Mouse (Mus musculus) heart, embryonic 13.5 days (tissue): ENCODE data around the gene Gm17555. TPM values are rescaled to one million over a fixed set of nuclear protein-coding genes. Genes with fewer than 3 reads are reported as not detected.

Experiments
- ATAC-seq: fragments of 200-750 bp; cut with Nextera tagmentation; 2 replicates; pipeline ENCODE4 v1.8.0; 2017; ENCODE audit warnings: moderate TSS enrichment; ENCODE audit not compliant: insufficient number of reproducible peaks, low FRiP score, low TSS enrichment; ENCODE audit errors: extremely low read depth
- H3K27ac ChIP-seq: fragments of 300-500 bp; sonication (generic); replicated peaks from 2 replicates; pipeline ENCODE4 v1.5.1; 2015; ENCODE audit warnings: moderate library complexity, mild to moderate bottlenecking, inconsistent platforms
- H3K27me3 ChIP-seq: fragments of 300-500 bp; sonication (generic); replicated peaks from 2 replicates; pipeline ENCODE4 v1.6.1; 2015; ENCODE audit warnings: mild to moderate bottlenecking, inconsistent platforms
- H3K36me3 ChIP-seq: fragments of 300-500 bp; sonication (generic); 2 replicates; pipeline ENCODE4 v1.6.1; 2015; ENCODE audit warnings: mild to moderate bottlenecking, inconsistent platforms
- H3K4me1 ChIP-seq: fragments of 300-500 bp; sonication (generic); 2 replicates; pipeline ENCODE4 v1.6.1; 2015; ENCODE audit warnings: inconsistent platforms
- H3K4me2 ChIP-seq: fragments of 300-500 bp; sonication (generic); 2 replicates; pipeline ENCODE4 v1.6.1; 2015; ENCODE audit warnings: inconsistent platforms, mild to moderate bottlenecking, moderate library complexity
- H3K4me3 ChIP-seq: fragments of 300-500 bp; sonication (generic); 2 replicates; pipeline ENCODE4 v1.5.1; 2015; ENCODE audit warnings: moderate library complexity, mild to moderate bottlenecking, inconsistent platforms
- H3K9ac ChIP-seq: fragments of 300-500 bp; sonication (generic); 2 replicates; pipeline ENCODE4 v1.6.1; 2015; ENCODE audit warnings: inconsistent platforms, mild to moderate bottlenecking, moderate library complexity
- H3K9me3 ChIP-seq: fragments of 300-500 bp; sonication (generic); 2 replicates; pipeline ENCODE4 v1.6.1; 2016; ENCODE audit warnings: inconsistent platforms
- WGBS: fragments of 180-500 bp; shearing (Covaris S2); methylation state at CpG from one replicate; pipeline ENCODE4 v1.1.7; 2015; ENCODE audit warnings: mixed read lengths; 5-methylcytosine and 5-hydroxymethylcytosine counted together
- polyA plus RNA-seq: library from polyadenylated mRNA; unstranded; fragments of >200 nt; fragmentation: Nextera tagmentation; extraction: Ambion mirVana; gene quantifications from 2 replicates; pipeline ENCODE4 v1.2.1, GENCODE M21; 2015

Gm17555 gene
- polyA plus RNA-seq, 1 experiment from 2014 or later: not detected

- H3K9ac ChIP-seq: no peak overlapping the region
- H3K9me3 ChIP-seq: no peaks in the 10 kb centered on the region; the same call in 1 of the 2 replicates
- H3K4me1 ChIP-seq: no peaks in the 10 kb centered on the region
- WGBS: 65% methylated on average over 1 of the region's 1 CpGs
- H3K27me3 ChIP-seq: no peaks in the 10 kb centered on the region
- H3K4me3 ChIP-seq: no peak overlapping the region
- no peak overlapping the region for H3K4me2 ChIP-seq
- H3K36me3 ChIP-seq: no peaks in the 10 kb centered on the region
- H3K27ac ChIP-seq: no peak overlapping the region
- no peak for ATAC-seq
Measured at GRCm38 (mm10) chr2:126231731-126232130, 16.8 kb downstream of the Gm17555 start.

GRCm38 (mm10) chr2:126236905-126237304, 22.0 kb downstream of the Gm17555 start:
- no peak overlapping the region for H3K9ac ChIP-seq
- 87% methylated on average over 4 of the region's 4 CpGs for WGBS
- no peak overlapping the region for H3K4me3 ChIP-seq
- ATAC-seq: no peak
- H3K27ac ChIP-seq: no peak overlapping the region
- H3K36me3 ChIP-seq: no peaks in the 10 kb centered on the region
- no peaks in the 10 kb centered on the region for H3K9me3 ChIP-seq
- no peaks in the 10 kb centered on the region for H3K4me1 ChIP-seq
- H3K27me3 ChIP-seq: no peaks in the 10 kb centered on the region
- no peak overlapping the region for H3K4me2 ChIP-seq

- no peaks in the 10 kb centered on the region for H3K4me1 ChIP-seq
- H3K4me3 ChIP-seq: no peak overlapping the region
- H3K9ac ChIP-seq: no peak overlapping the region
- no peaks in the 10 kb centered on the region for H3K27me3 ChIP-seq
- no peak overlapping the region for H3K4me2 ChIP-seq
- no peaks in the 10 kb centered on the region for H3K36me3 ChIP-seq
- 25% methylated on average over 2 of the region's 2 CpGs for WGBS
- H3K27ac ChIP-seq: no peak overlapping the region
- no peaks in the 10 kb centered on the region for H3K9me3 ChIP-seq
- ATAC-seq: no peak
Measured at GRCm38 (mm10) chr2:126245446-126245845, 30.5 kb downstream of the Gm17555 start.

GRCm38 (mm10) chr2:126248536-126248935, 33.6 kb downstream of the Gm17555 start:
- Histone ChIP-seq H3K9ac (no peak overlapping the region), H3K27me3 (no peaks in the 10 kb centered on the region), H3K27ac (no peak overlapping the region), H3K9me3 (no peaks in the 10 kb centered on the region), H3K36me3 (no peaks in the 10 kb centered on the region), H3K4me1 (no peaks in the 10 kb centered on the region), H3K4me3 (no peak overlapping the region), H3K4me2 (no peak overlapping the region)
- 91% methylated on average over 2 of the region's 2 CpGs for WGBS
- no peak for ATAC-seq

GRCm38 (mm10) chr2:126252211-126252610, 37.3 kb downstream of the Gm17555 start:
- Histone ChIP-seq H3K36me3 (no peaks in the 10 kb centered on the region), H3K4me3 (no peak overlapping the region), H3K4me1 (no peaks in the 10 kb centered on the region), H3K9me3 (no peaks in the 10 kb centered on the region), H3K4me2 (no peak overlapping the region), H3K27ac (no peak overlapping the region), H3K9ac (no peak overlapping the region), H3K27me3 (no peaks in the 10 kb centered on the region)
- no peak for ATAC-seq

Other genes with a start within 250 kb of the Gm17555 start
- gene Fgf7, start 180.4 kb upstream of the Gm17555 start, polyA plus RNA-seq: 0.60 and 0.76 TPM in 2 replicates
- not detected in 2 replicates for gene Fam227b, start 63.1 kb upstream of the Gm17555 start, polyA plus RNA-seq
- 16.4 and 16.8 TPM in 2 replicates for gene Dtwd1, start 63.0 kb upstream of the Gm17555 start, polyA plus RNA-seq